Mouse (Mus musculus) heart, adult 2 months (tissue): ENCODE results near the gene Tsg101.

Experiments
- CTCF ChIP-seq: fragments of 200-600 bp; IDR thresholded peaks from 2 replicates; pipeline ENCODE4 v1.8.1; 2022; ENCODE audit warnings: antibody characterized with exemption, mild to moderate bottlenecking, moderate library complexity
- EP300 ChIP-seq: fragments of 200-500 bp; IDR thresholded peaks from 2 replicates; pipeline ENCODE4 v1.6.1; 2011; ENCODE audit warnings: low read depth, low read length, control low read depth; ENCODE audit not compliant: insufficient read depth
- POLR2A ChIP-seq: fragments of 200-500 bp; IDR thresholded peaks from 2 replicates; pipeline ENCODE4 v1.6.1; 2011; ENCODE audit warnings: mild to moderate bottlenecking, low read depth, low read length, control low read depth; ENCODE audit not compliant: insufficient read depth

- TF ChIP-seq CTCF, result no peak
- no peak for TF ChIP-seq POLR2A
- no peak for TF ChIP-seq EP300
These were observed 3.4 kb downstream of the Tsg101 start for GRCm38 (mm10) chr7:46916376-46916775.
